Mouse (Mus musculus) embryonic facial prominence, embryonic 13.5 days (tissue): ENCODE data around the gene Pappa. TPM values are rescaled to one million over a fixed set of nuclear protein-coding genes. Genes with fewer than 3 reads are reported as not detected.

Experiments used
- ATAC-seq: fragments of 200-750 bp; cut with Nextera tagmentation; 2 replicates; pipeline ENCODE4 v1.8.0; 2017; ENCODE audit warnings: low read depth; ENCODE audit not compliant: insufficient number of reproducible peaks, insufficient read depth, low FRiP score, low TSS enrichment
- H3K27ac ChIP-seq: fragments of 300-500 bp; sonication (generic); 2 replicates; pipeline ENCODE4 v1.5.1; 2015; ENCODE audit warnings: moderate library complexity, mild to moderate bottlenecking, inconsistent platforms
- H3K27me3 ChIP-seq: fragments of 300-500 bp; sonication (generic); 2 replicates; pipeline ENCODE4 v1.6.1; 2015; ENCODE audit warnings: mild to moderate bottlenecking, inconsistent platforms
- H3K36me3 ChIP-seq: fragments of 300-500 bp; sonication (generic); 2 replicates; pipeline ENCODE4 v1.6.1; 2015; ENCODE audit warnings: mild to moderate bottlenecking, inconsistent platforms
- H3K4me1 ChIP-seq: fragments of 300-500 bp; sonication (generic); 2 replicates; pipeline ENCODE4 v1.6.1; 2015; ENCODE audit warnings: inconsistent platforms
- H3K4me2 ChIP-seq: fragments of 300-500 bp; sonication (generic); 2 replicates; pipeline ENCODE4 v1.6.1; 2015; ENCODE audit warnings: moderate library complexity, mild to moderate bottlenecking, inconsistent platforms
- H3K4me3 ChIP-seq: fragments of 300-500 bp; sonication (generic); 2 replicates; pipeline ENCODE4 v1.5.1; 2015; ENCODE audit warnings: mild to moderate bottlenecking, inconsistent platforms
- H3K9ac ChIP-seq: fragments of 300-500 bp; sonication (generic); 2 replicates; pipeline ENCODE4 v1.6.1; 2015; ENCODE audit warnings: mild to moderate bottlenecking, inconsistent platforms
- H3K9me3 ChIP-seq: fragments of 300-500 bp; sonication (generic); 2 replicates; pipeline ENCODE4 v1.6.1; 2016; ENCODE audit warnings: inconsistent platforms
- WGBS: fragments of 180-500 bp; shearing (Covaris S2); methylation state at CpG from one replicate; pipeline ENCODE4 v1.1.7; 2015; ENCODE audit warnings: mixed read lengths; 5-methylcytosine and 5-hydroxymethylcytosine counted together
- polyA plus RNA-seq: library from polyadenylated mRNA; unstranded; fragments of >200 nt; fragmentation: Nextera tagmentation; extraction: Ambion mirVana; gene quantifications from 2 replicates; pipeline ENCODE4 v1.2.1, GENCODE M21; 2015

Gene Pappa
- polyA plus RNA-seq, 1 experiment from 2014 or later: 2.2 TPM

DNA sequence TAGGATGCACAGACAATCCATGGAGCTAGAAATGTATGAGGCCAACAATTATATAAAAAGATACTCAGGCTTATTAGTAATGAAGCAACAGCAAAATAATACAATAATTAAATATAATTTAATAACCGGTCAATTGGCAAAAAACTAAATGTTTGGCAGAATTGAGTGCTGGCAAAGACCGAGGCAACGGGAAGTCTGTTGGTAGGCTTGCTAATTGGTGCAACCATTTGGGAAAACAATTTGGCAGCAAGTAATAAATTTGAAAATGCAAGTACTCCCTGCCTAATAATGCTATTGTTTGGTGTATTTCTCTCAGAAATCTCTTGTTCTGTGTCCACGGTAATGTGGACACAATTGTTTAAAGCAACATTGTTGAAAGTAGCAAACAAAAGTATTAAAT, 99.9 kb downstream of the Pappa start:
- Histone ChIP-seq H3K27ac (no peak overlapping the region), H3K9ac (no peak overlapping the region), H3K36me3 (no peaks in the 10 kb centered on the region), H3K4me3 (no peak overlapping the region), H3K4me1 (no peaks in the 10 kb centered on the region), H3K27me3 (no peaks in the 10 kb centered on the region), H3K4me2 (no peak overlapping the region), H3K9me3 (no peaks in the 10 kb centered on the region)
- ATAC-seq: no peak
- 89% methylated on average over 4 of the region's 4 CpGs for WGBS

GRCm38 (mm10) chr4:65238540-65238998, 114.6 kb downstream of the Pappa start:
- Histone ChIP-seq H3K4me1 (peaks cover 13% of the 10 kb centered on the region; the same call in 1 of the 2 replicates), H3K27me3 (no peaks in the 10 kb centered on the region; the same call in 1 of the 2 replicates), H3K27ac (no peak overlapping the region), H3K9ac (no peak overlapping the region), H3K4me3 (no peak overlapping the region), H3K9me3 (no peaks in the 10 kb centered on the region), H3K36me3 (no peaks in the 10 kb centered on the region), H3K4me2 (no peak overlapping the region)
- ATAC-seq: no peak
- 5% methylated on average over 8 of the region's 8 CpGs for WGBS

GRCm38 (mm10) chr4:65242434-65242931, 118.5 kb downstream of the Pappa start:
- H3K27me3 ChIP-seq: no peaks in the 10 kb centered on the region
- H3K27ac ChIP-seq: no peak overlapping the region
- H3K36me3 ChIP-seq: no peaks in the 10 kb centered on the region
- H3K9ac ChIP-seq: no peak overlapping the region
- ATAC-seq: no peak
- H3K4me1 ChIP-seq: peaks cover 13% of the 10 kb centered on the region; the same call in 1 of the 2 replicates
- 16% methylated on average over 3 of the region's 3 CpGs for WGBS
- no peak overlapping the region for H3K4me2 ChIP-seq
- no peaks in the 10 kb centered on the region for H3K9me3 ChIP-seq
- no peak overlapping the region for H3K4me3 ChIP-seq

- ATAC-seq: no peak
- peaks cover 13% of the 10 kb centered on the region; the same call in 1 of the 2 replicates for H3K4me1 ChIP-seq
- H3K4me2 ChIP-seq: no peak overlapping the region
- H3K4me3 ChIP-seq: no peak overlapping the region
- H3K27me3 ChIP-seq: no peaks in the 10 kb centered on the region
- no peak overlapping the region for H3K9ac ChIP-seq
- no peaks in the 10 kb centered on the region for H3K36me3 ChIP-seq
- H3K27ac ChIP-seq: no peak overlapping the region
- 29% methylated on average over 2 of the region's 2 CpGs for WGBS
- no peaks in the 10 kb centered on the region for H3K9me3 ChIP-seq
These were observed 119.3 kb downstream of the Pappa start for GRCm38 (mm10) chr4:65243245-65243644.

DNA sequence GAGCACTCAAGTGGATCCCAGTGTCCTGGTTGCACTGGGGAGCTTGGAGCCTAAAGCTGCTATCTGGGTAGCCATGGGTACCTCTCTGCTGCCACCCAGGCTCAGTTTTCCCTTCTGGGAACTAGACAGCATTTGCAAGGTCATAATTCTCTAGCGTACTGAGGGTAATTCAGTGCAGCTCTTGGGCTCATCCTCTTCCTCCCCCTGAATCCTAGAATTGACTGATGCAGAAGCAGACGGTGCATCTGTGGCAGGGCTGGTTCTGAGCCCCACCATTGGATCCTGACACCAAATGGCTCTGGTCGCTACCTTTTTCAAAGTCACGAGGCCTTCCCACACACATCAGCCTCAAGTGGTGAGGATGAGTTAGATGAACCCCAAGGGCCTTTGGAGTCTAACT, 121.0 kb downstream of the Pappa start:
- no peaks in the 10 kb centered on the region for H3K36me3 ChIP-seq
- H3K4me1 ChIP-seq: peaks cover 9% of the 10 kb centered on the region; the same call in 1 of the 2 replicates
- H3K9me3 ChIP-seq: no peaks in the 10 kb centered on the region
- H3K27ac ChIP-seq: no peak overlapping the region
- no peaks in the 10 kb centered on the region for H3K27me3 ChIP-seq
- 39% methylated on average over 4 of the region's 4 CpGs for WGBS
- H3K4me3 ChIP-seq: no peak overlapping the region
- no peak overlapping the region for H3K9ac ChIP-seq
- H3K4me2 ChIP-seq: no peak overlapping the region
- ATAC-seq: no peak

- Histone ChIP-seq H3K4me2 (no peak overlapping the region), H3K4me1 (peaks cover 9% of the 10 kb centered on the region; the same call in 1 of the 2 replicates), H3K36me3 (no peaks in the 10 kb centered on the region), H3K9ac (no peak overlapping the region), H3K27me3 (no peaks in the 10 kb centered on the region), H3K9me3 (no peaks in the 10 kb centered on the region), H3K4me3 (no peak overlapping the region), H3K27ac (no peak overlapping the region)
- WGBS: 52% methylated on average over 3 of the region's 3 CpGs
- no peak for ATAC-seq
These were observed 121.5 kb downstream of the Pappa start for GRCm38 (mm10) chr4:65245440-65245839.

DNA sequence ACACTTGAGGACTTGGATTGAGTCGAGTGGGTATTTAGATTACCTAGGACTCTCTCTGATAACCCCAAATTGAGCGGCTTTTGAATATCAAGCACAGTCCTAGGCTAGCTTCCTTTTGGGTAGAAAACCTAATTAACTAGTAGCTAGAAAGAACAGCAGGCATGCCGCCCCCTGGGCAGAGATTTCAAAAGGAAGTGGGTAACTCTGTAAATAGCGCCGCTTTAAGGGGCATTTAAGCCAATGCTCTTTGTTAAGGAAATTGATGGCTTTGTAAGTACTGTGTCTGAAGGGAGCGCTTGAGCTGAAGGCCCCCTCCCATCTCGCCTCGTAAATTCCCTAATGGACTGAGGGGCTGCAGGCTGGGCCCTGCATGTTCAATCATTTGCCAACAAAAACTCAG, 128.2 kb downstream of the Pappa start:
- Histone ChIP-seq H3K27me3 (no peaks in the 10 kb centered on the region), H3K4me3 (no peak overlapping the region), H3K9ac (no peak overlapping the region), H3K9me3 (no peaks in the 10 kb centered on the region), H3K27ac (no peak overlapping the region), H3K36me3 (no peaks in the 10 kb centered on the region), H3K4me2 (no peak overlapping the region), H3K4me1 (0 out of 2 replicates have a peak, but pooled peaks cover 4% of the 10 kb centered on the region)
- WGBS: 8% methylated on average over 8 of the region's 8 CpGs
- ATAC-seq: no peak

GRCm38 (mm10) chr4:65254073-65254472, 130.1 kb downstream of the Pappa start:
- 87% methylated on average over 1 of the region's 1 CpGs for WGBS
- Histone ChIP-seq H3K9ac (no peak overlapping the region), H3K36me3 (no peaks in the 10 kb centered on the region), H3K4me2 (no peak overlapping the region), H3K4me3 (no peak overlapping the region), H3K9me3 (no peaks in the 10 kb centered on the region), H3K4me1 (0 out of 2 replicates have a peak, but pooled peaks cover 4% of the 10 kb centered on the region), H3K27ac (no peak overlapping the region), H3K27me3 (no peaks in the 10 kb centered on the region)
- ATAC-seq: no peak

- Histone ChIP-seq H3K4me3 (no peak overlapping the region), H3K4me1 (0 out of 2 replicates have a peak, but pooled peaks cover 5% of the 10 kb centered on the region), H3K27ac (no peak overlapping the region), H3K9ac (no peak overlapping the region), H3K4me2 (no peak overlapping the region), H3K36me3 (no peaks in the 10 kb centered on the region), H3K27me3 (no peaks in the 10 kb centered on the region), H3K9me3 (no peaks in the 10 kb centered on the region)
- 64% methylated on average over 2 of the region's 2 CpGs for WGBS
- no peak for ATAC-seq
These were observed 143.1 kb downstream of the Pappa start for GRCm38 (mm10) chr4:65267066-65267465.

DNA sequence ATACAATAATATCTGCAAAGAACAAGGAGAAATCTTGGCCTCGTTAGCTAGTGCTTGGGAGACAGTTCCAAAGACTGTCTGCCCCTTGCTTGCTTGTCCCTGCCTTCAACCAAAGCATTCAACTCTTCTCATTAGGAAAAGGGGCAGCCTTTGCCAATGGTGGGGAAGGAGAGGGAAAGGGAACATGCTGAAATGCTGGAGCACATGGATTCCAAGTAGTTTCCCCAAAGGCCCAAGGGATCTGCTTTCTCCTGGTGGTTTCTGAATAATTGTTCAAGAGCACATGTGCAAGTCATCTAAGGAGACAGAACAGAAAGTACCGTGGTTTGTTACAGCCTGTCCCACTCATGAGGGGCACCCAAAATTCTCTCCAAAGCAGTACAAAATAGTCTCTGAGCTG, 146.0 kb downstream of the Pappa start:
- ATAC-seq: no peak
- Histone ChIP-seq H3K4me2 (no peak overlapping the region), H3K4me1 (peaks cover 13% of the 10 kb centered on the region; the same call in 1 of the 2 replicates), H3K4me3 (no peak overlapping the region), H3K27ac (no peak overlapping the region), H3K9ac (no peak overlapping the region), H3K27me3 (no peaks in the 10 kb centered on the region), H3K36me3 (no peaks in the 10 kb centered on the region), H3K9me3 (no peaks in the 10 kb centered on the region)
- WGBS: 72% methylated on average over 2 of the region's 2 CpGs

DNA sequence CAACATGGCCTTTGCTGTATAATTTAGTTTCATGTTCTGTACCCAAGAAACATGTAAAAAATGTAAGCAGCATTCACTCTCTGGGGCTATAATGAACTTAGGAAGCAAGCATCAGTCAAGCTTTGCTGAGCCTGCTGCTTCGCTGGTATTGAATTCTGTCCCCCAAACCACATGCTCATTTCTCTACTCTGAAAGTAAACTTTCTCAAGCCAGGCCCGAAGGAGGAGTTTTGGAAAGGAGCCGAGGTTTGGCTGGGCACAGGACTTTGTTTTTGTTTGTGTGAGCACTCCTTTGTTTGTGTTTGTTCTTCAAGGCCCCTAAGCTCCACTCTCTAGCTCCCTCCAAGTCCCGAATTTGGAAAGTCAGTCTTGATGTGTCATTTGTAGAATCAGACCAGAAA, 148.3 kb downstream of the Pappa start:
- H3K4me2 ChIP-seq: no peak overlapping the region
- H3K27me3 ChIP-seq: no peaks in the 10 kb centered on the region
- WGBS: 37% methylated on average over 4 of the region's 4 CpGs
- no peak overlapping the region for H3K9ac ChIP-seq
- peak overlapping the region; percentile 28; the same call in 1 of the 2 replicates for H3K27ac ChIP-seq
- no peak for ATAC-seq
- no peak overlapping the region for H3K4me3 ChIP-seq
- peaks cover 8% of the 10 kb centered on the region; the same call in 1 of the 2 replicates for H3K4me1 ChIP-seq
- H3K36me3 ChIP-seq: no peaks in the 10 kb centered on the region
- no peaks in the 10 kb centered on the region for H3K9me3 ChIP-seq

GRCm38 (mm10) chr4:65273299-65273851, 149.4 kb downstream of the Pappa start:
- no peaks in the 10 kb centered on the region for H3K9me3 ChIP-seq
- WGBS: 82% methylated on average over 1 of the region's 1 CpGs
- H3K36me3 ChIP-seq: no peaks in the 10 kb centered on the region
- peaks cover 13% of the 10 kb centered on the region for H3K4me1 ChIP-seq
- no peak overlapping the region for H3K4me2 ChIP-seq
- H3K4me3 ChIP-seq: no peak overlapping the region
- H3K9ac ChIP-seq: no peak overlapping the region
- no peak for ATAC-seq
- no peak overlapping the region for H3K27ac ChIP-seq
- no peaks in the 10 kb centered on the region for H3K27me3 ChIP-seq
